ENCODE assay signal across 9 mouse cellular contexts in the genomic region with DNA sequence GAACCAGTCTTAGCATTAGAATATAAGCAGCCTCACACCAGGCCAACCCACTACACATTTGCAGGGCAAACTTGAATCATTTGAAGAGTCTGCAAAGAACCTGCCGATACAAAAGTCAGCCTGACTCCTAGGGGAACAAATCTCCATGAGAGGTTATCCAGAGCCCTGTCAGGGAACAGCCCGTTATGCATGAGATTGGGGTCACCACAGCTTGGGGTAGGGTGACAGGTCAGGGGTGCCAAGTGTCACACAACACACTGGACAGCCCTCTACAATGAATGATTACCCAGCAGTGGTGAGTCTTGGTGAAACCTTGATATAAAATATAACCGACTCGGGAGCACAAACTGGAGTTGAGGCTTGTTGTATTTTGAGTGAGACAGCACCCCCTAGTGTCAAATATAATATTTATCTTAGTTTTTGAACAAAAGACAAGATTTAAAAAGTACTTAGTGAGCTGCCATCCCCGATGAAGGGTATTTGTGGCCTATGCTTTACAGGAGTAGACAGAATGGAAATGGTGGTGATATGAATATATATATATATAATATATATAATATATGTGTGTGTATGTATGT. TPM values are rescaled to one million over a fixed set of nuclear protein-coding genes. Genes with fewer than 3 reads are reported as not detected.
DNase-seq lines count a peak whose midpoint lies in the region; ATAC-seq and TF ChIP-seq lines count a peak whose summit lies in the region.
"Had no signal": no experiment of that assay in that cellular context is flagged by ENCODE, and none has a peak within 500 bp of the region (broad histone marks: within the 10 kb centered on the region; RNA-seq: fewer than 3 reads in every experiment).

No protein-coding gene starts in this region.

- no peak overlapping the region for H3K9ac ChIP-seq in midbrain, postnatal 0 days (replicated peaks; ENCODE audit: low read length, poor library complexity, severe bottlenecking)
- H3K9ac ChIP-seq in kidney, embryonic 16.5 days (replicated peaks; ENCODE audit: low read length): no peak overlapping the region
- H3K9ac ChIP-seq: neural tube, embryonic 12.5 days had no signal

- TF ChIP-seq CTCF in left cerebral cortex, adult 2 months (IDR thresholded peaks at IDR 0.05): peak; percentile 55
- TF ChIP-seq CTCF in midbrain, postnatal 0 days (IDR thresholded peaks at IDR 0.05): peak; percentile 61

- no peaks in the 10 kb centered on the region for H3K36me3 ChIP-seq in midbrain, postnatal 0 days (ENCODE audit: insufficient read depth, low read length)
- no peaks in the 10 kb centered on the region for H3K36me3 ChIP-seq in kidney, embryonic 16.5 days (ENCODE audit: insufficient read depth, low read length)
- H3K36me3 ChIP-seq: neural tube, embryonic 12.5 days had no signal

- H3K27me3 ChIP-seq in midbrain, postnatal 0 days (ENCODE audit: insufficient read depth, low read length): no peaks in the 10 kb centered on the region
- H3K27me3 ChIP-seq in kidney, embryonic 16.5 days (ENCODE audit: insufficient read depth, low read length): no peaks in the 10 kb centered on the region
- H3K27me3 ChIP-seq: neural tube, embryonic 12.5 days had no signal

- no peak overlapping the region for H3K4me2 ChIP-seq in midbrain, postnatal 0 days (ENCODE audit: low read depth, low read length, poor library complexity, severe bottlenecking)
- H3K4me2 ChIP-seq in kidney, embryonic 16.5 days (replicated peaks; ENCODE audit: low read depth, low read length): no peak overlapping the region
- H3K4me2 ChIP-seq: neural tube, embryonic 12.5 days had no signal

- no peak overlapping the region for H3K4me3 ChIP-seq in left cerebral cortex, adult 2 months
- no peak overlapping the region for H3K4me3 ChIP-seq in midbrain, postnatal 0 days (ENCODE audit: low read depth, low read length)
- no peak overlapping the region for H3K4me3 ChIP-seq in kidney, embryonic 16.5 days (ENCODE audit: low read length)
- H3K4me3 ChIP-seq: neural tube, embryonic 12.5 days had no signal

- intact Hi-C loops in left cerebral cortex, adult 2 months (cut with DNase I): loop anchor here (10.0 kb wide), 1 partner anchor 88 kb away; the partner anchor contains the start of genes Hnrnph3 and Pbld2
- intact Hi-C loops in left cerebral cortex, postnatal 4 days (cut with DNase I): loop anchor here (10.0 kb wide), 1 partner anchor 88 kb away; the partner anchor contains the start of genes Hnrnph3 and Pbld2
- intact Hi-C loops in left cerebral cortex, postnatal 25 days (cut with DNase I): loop anchor here (10.0 kb wide), 1 partner anchor 88 kb away; the partner anchor contains the start of genes Hnrnph3 and Pbld2

- 41% methylated on average over 5 of the region's 5 CpGs for WGBS in midbrain, postnatal 0 days
- WGBS in kidney, embryonic 16.5 days: 51% methylated on average over 5 of the region's 5 CpGs

- H3K27ac ChIP-seq in left cerebral cortex, adult 2 months: no peak overlapping the region
- H3K27ac ChIP-seq in midbrain, postnatal 0 days (ENCODE audit: low read depth, low read length): no peak overlapping the region
- H3K27ac ChIP-seq in kidney, embryonic 16.5 days (ENCODE audit: low read length): no peak overlapping the region
- H3K27ac ChIP-seq: neural tube, embryonic 12.5 days had no signal

- no peaks in the 10 kb centered on the region for H3K9me3 ChIP-seq in midbrain, postnatal 0 days (ENCODE audit: low read length)
- peaks cover 7% of the 10 kb centered on the region; the same call in 1 of the 2 replicates for H3K9me3 ChIP-seq in kidney, embryonic 16.5 days (ENCODE audit: low read length)
- H3K9me3 ChIP-seq: neural tube, embryonic 12.5 days had no signal

- DNase-seq in cerebellum, adult 11 months: no peak
- no peak for DNase-seq in left cerebral cortex, adult 2 months (ENCODE audit: extremely low spot score in 1 of 2, low spot score in 2 of 2)
- no peak for DNase-seq in left cerebral cortex, postnatal 4 days
- DNase-seq in c-Kit-positive CD71-negative TER-119-negative erythroid progenitor cells, embryonic 14.5 days (ENCODE audit: low read depth): peak; percentile 35
- peak; percentile 59 for DNase-seq in midbrain, postnatal 0 days (ENCODE audit: low spot score)
- no peak for DNase-seq in left cerebral cortex, postnatal 25 days (ENCODE audit: low spot score in 2 of 2)

- no peaks in the 10 kb centered on the region for H3K4me1 ChIP-seq in midbrain, postnatal 0 days (ENCODE audit: insufficient read depth, low read length)
- no peaks in the 10 kb centered on the region for H3K4me1 ChIP-seq in kidney, embryonic 16.5 days (ENCODE audit: insufficient read depth, low read length)
- H3K4me1 ChIP-seq: neural tube, embryonic 12.5 days had no signal

- ATAC-seq in cerebellum, adult (ENCODE audit: insufficient number of reproducible peaks, low FRiP score, low TSS enrichment): peak; percentile 64
- no peak for ATAC-seq in midbrain, postnatal 0 days (ENCODE audit: low FRiP score)
- ATAC-seq in kidney, embryonic 16.5 days (ENCODE audit: low FRiP score, low TSS enrichment): no peak; the same call in 1 of the 2 replicates

RNA-seq across cellular contexts. Expression of gene Atoh7, which starts 13.7 kb away (rescaled TPM):
- 1 to 10 TPM; 3.3 to 3.4 TPM for total RNA-seq in left cerebral cortex, adult 2 months (2021)
- total RNA-seq in left cerebral cortex, postnatal 4 days (2021): 1 to 10 TPM; 1.0 to 1.3 TPM
- total RNA-seq in midbrain, postnatal 0 days (2014; rRNA removed): 0.99 and 4.4 TPM in 2 replicates
- polyA plus RNA-seq in midbrain, postnatal 0 days (2015; fragmentation: Nextera tagmentation; extraction: Ambion mirVana): 4.8 and 6.0 TPM in 2 replicates
- total RNA-seq in left cerebral cortex, postnatal 25 days (2021): 1 to 10 TPM; 2.9 to 4.1 TPM
- polyA plus RNA-seq in kidney, embryonic 16.5 days (2015; fragmentation: Nextera tagmentation; extraction: Ambion mirVana): not detected in 2 replicates

RNA-seq across cellular contexts. Expression of gene Pbld1, which starts 53.2 kb away (rescaled TPM):
- under 1 TPM; 0.23 to 0.66 TPM for total RNA-seq in left cerebral cortex, adult 2 months (2021)
- under 1 TPM in 1 of 2 experiments, not detected in 1; 0.24 TPM for total RNA-seq in left cerebral cortex, postnatal 4 days (2021)
- total RNA-seq in midbrain, postnatal 0 days (2014; rRNA removed): not detected in 2 replicates
- 0.45 and 0.59 TPM in 2 replicates for polyA plus RNA-seq in midbrain, postnatal 0 days (2015; fragmentation: Nextera tagmentation; extraction: Ambion mirVana)
- total RNA-seq in left cerebral cortex, postnatal 25 days (2021): under 1 TPM; 0.46 to 0.78 TPM
- 9.6 and 10.6 TPM in 2 replicates for polyA plus RNA-seq in kidney, embryonic 16.5 days (2015; fragmentation: Nextera tagmentation; extraction: Ambion mirVana)

Comparison
In these comparisons a context has a peak if more than half of its experiments do, and no peak if none do; other contexts are left out.
1. DNase-seq: peak in c-Kit-positive CD71-negative TER-119-negative erythroid progenitor cells, embryonic 14.5 days (single experiment) and midbrain, postnatal 0 days (single experiment); none in cerebellum, adult 11 months (single experiment), left cerebral cortex, adult 2 months (0 of 2), left cerebral cortex, postnatal 4 days (single experiment) and left cerebral cortex, postnatal 25 days (0 of 2).